Mouse (Mus musculus): Measurements from ENCODE around the gene Mn1. TPM values are rescaled to one million over a fixed set of nuclear protein-coding genes. Genes with fewer than 3 reads are reported as not detected.

The Mn1 gene
- polyA plus RNA-seq, 1 experiment: 14.8 TPM

DNA sequence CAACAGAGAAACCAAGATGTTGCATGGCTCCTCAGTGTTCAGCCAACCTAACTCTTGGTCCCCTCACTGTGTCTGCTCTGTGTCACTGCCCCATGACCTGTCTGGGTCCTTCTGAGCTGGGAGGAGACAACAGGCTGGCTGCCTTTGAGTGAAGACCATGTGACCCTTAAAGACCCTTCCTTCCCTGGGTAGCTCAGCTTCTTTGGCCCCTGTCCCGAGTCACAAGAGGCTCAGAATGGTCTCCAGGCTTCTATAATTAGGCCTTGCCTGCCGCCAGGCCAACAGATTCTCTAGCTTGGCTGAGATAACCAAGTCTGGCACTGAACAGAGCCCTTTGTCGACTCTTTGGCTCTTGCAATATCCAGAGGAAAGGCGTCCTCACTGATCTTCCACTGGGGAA lies 73.4 kb downstream of the Mn1 start:
- Histone ChIP-seq H3K4me1 (ENCODE audit: control insufficient read depth, insufficient read depth, low read length) (no peaks in the 10 kb centered on the region), H3K4me3 (ENCODE audit: insufficient read depth, low read length) (no peak overlapping the region), H3K27ac (ENCODE audit: insufficient read depth, low read length) (no peak overlapping the region)
- no peak for TF ChIP-seq CTCF (IDR thresholded peaks at IDR 0.05; ENCODE audit: extremely low read depth, insufficient read depth, low read length)

DNA sequence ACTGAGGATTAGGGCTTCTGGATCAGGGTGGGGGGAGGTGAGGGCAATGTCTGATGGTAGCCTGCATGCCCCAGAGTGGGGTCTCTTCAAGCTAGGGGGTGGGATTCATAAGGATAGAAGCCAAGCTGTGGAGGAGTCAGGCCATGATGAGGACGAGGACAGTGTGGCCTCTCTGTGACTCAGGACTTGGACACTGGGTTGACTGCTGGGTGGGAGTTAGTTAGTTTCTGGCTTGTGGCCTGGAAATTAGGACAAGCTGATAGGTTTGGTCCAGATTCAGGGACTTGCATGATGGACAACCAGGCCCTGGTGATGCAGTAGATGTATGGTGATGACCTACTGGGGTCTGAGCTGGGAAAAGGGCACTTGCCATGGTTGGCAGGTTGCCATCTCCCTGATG lies 74.3 kb downstream of the Mn1 start:
- Histone ChIP-seq H3K27ac (ENCODE audit: insufficient read depth, low read length) (no peak overlapping the region), H3K4me3 (ENCODE audit: insufficient read depth, low read length) (no peak overlapping the region), H3K4me1 (ENCODE audit: control insufficient read depth, insufficient read depth, low read length) (no peaks in the 10 kb centered on the region)
- no peak for TF ChIP-seq POLR2A (IDR thresholded peaks at IDR 0.05; ENCODE audit: extremely low read depth, insufficient read depth, low read length)
- TF ChIP-seq CTCF (IDR thresholded peaks at IDR 0.05; ENCODE audit: extremely low read depth, insufficient read depth, low read length): no peak

DNA sequence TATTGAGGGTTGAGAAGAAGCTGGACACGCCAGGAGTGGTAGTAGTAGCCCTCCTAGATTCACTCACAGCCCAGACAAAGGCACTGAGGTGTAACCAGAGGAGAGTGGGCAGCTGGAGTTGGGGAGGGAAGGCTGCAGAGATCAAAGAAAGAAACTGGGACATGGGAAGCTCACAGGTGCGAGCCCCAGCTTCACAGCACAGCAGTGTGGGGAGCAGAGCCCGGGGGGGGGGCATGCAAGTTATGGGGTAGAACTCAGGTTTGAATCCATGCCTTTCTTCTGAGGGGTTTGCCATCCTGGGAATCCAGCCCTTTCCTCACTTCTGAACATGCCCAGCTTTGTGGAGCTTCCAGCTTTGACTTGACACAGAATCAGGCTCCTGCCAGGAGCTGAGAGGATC lies 82.9 kb downstream of the Mn1 start:
- TF ChIP-seq CTCF (IDR thresholded peaks at IDR 0.05; ENCODE audit: extremely low read depth, insufficient read depth, low read length) (no peak), POLR2A (IDR thresholded peaks at IDR 0.05; ENCODE audit: extremely low read depth, insufficient read depth, low read length) (no peak)
- Histone ChIP-seq H3K4me1 (ENCODE audit: control insufficient read depth, insufficient read depth, low read length) (no peaks in the 10 kb centered on the region), H3K27ac (ENCODE audit: insufficient read depth, low read length) (no peak overlapping the region), H3K4me3 (ENCODE audit: insufficient read depth, low read length) (no peak overlapping the region)

DNA sequence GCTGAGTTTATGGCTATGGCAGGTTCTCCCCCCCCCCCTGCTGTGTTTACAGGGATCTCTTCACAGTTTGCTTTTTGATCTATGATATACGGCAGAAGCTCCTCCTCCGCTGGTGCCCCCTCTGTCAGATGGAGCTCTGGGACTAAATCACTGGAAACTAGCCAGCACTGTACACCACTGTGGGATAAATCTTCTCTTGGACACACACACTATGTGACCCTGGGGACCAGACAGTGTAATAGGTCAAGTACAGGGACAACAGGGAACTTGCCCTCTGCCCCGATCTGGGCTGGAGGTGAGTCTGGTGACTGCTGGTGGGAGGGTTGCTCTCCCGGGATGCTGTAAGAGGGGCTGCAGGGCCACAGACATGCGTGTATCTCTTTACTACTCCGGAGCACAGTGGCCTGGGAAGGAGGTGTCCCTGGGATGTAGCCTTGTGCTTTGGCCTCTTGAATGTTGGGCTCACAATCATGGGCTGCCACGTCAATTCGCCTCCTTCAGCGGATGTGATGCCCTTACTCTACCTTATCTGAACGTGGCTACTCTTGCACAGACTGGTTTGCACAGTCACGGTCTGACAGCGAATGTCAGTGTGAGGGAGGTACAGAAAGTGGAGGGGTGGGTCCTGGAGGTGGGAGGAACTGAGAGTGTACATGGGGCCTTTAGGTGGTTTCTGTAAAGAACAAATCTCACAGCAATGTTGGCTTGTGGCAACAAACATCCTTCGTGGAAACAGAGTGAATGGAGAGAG lies 84.7 kb downstream of the Mn1 start:
- H3K4me1 ChIP-seq (ENCODE audit: control insufficient read depth, insufficient read depth, low read length): no peaks in the 10 kb centered on the region
- H3K27ac ChIP-seq (ENCODE audit: insufficient read depth, low read length): no peak overlapping the region
- H3K4me3 ChIP-seq (ENCODE audit: insufficient read depth, low read length): no peak overlapping the region
- TF ChIP-seq CTCF (IDR thresholded peaks at IDR 0.05; ENCODE audit: extremely low read depth, insufficient read depth, low read length): no peak
- no peak for TF ChIP-seq POLR2A (IDR thresholded peaks at IDR 0.05; ENCODE audit: extremely low read depth, insufficient read depth, low read length)

DNA sequence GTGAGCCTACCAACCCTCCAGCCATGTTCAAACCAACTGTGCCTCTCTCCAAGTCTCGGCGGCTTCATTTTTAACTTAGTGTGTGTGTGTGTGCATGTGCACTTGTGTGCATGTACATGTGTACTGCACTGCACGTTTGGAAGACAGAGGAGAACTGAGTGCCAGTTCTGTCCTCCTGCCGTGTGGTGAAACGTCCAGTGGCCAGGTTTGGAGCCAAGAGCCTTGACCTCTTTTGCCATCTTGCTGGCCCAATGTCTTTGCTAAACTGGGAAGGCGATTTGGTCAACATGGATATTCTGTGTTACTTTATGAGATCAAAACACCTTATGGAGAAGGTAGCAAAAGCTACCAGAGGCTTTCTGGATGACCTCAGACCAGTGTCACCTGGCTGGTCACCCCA lies 88.1 kb downstream of the Mn1 start:
- Histone ChIP-seq H3K4me3 (ENCODE audit: insufficient read depth, low read length) (no peak overlapping the region), H3K4me1 (ENCODE audit: control insufficient read depth, insufficient read depth, low read length) (peaks cover 1% of the 10 kb centered on the region; the same call in 1 of the 2 replicates), H3K27ac (ENCODE audit: insufficient read depth, low read length) (no peak overlapping the region)
- no peak for TF ChIP-seq POLR2A (IDR thresholded peaks at IDR 0.05; ENCODE audit: extremely low read depth, insufficient read depth, low read length)
- no peak for TF ChIP-seq CTCF (IDR thresholded peaks at IDR 0.05; ENCODE audit: extremely low read depth, insufficient read depth, low read length)

DNA sequence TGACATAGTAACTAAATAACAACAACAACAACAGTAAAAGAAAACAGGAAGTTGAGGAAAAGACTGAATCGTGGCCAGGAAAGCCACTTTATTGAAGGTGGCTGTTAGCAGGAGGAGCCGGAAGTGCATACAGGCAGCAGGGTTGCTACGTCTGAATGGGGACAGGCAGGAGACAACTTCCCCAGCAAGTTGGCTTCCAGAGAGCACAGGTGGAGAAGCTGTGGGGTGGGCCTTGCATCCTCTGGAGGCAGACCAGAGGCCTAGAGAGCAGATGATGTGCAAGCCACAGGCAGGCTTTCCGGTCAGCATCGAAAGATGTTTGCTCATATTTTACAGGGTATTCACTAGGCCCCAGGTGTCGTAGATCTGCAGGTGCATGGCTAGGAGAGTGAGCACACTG lies 88.7 kb downstream of the Mn1 start:
- H3K4me1 ChIP-seq (ENCODE audit: control insufficient read depth, insufficient read depth, low read length): peaks cover 1% of the 10 kb centered on the region; the same call in 1 of the 2 replicates
- no peak overlapping the region for H3K4me3 ChIP-seq (ENCODE audit: insufficient read depth, low read length)
- H3K27ac ChIP-seq (ENCODE audit: insufficient read depth, low read length): no peak overlapping the region
- TF ChIP-seq CTCF (IDR thresholded peaks at IDR 0.05; ENCODE audit: extremely low read depth, insufficient read depth, low read length) (no peak), POLR2A (IDR thresholded peaks at IDR 0.05; ENCODE audit: extremely low read depth, insufficient read depth, low read length) (no peak)

DNA sequence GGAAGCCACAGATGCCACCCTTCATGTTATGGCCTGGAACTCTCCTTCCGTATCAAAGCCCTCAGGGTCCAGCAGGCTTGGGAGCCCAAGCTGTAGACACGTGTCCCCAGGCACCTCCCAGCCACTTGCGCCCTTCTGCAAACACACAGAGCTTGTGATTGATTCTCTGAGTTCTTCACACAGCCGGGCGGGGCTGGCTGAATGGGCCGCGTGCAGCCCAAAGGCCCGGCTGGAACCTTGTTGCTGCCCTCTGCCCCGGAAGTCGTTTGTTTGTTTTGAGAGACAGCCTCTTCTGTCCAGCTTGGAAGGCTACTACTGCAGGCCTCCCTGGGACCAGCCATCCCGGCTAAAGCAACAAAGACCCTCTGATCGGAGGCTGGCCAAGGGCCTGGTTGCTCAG lies 89.2 kb downstream of the Mn1 start:
- TF ChIP-seq CTCF (IDR thresholded peaks at IDR 0.05; ENCODE audit: extremely low read depth, insufficient read depth, low read length) (no peak), POLR2A (IDR thresholded peaks at IDR 0.05; ENCODE audit: extremely low read depth, insufficient read depth, low read length) (no peak)
- Histone ChIP-seq H3K27ac (ENCODE audit: insufficient read depth, low read length) (no peak overlapping the region), H3K4me1 (ENCODE audit: control insufficient read depth, insufficient read depth, low read length) (peaks cover 1% of the 10 kb centered on the region; the same call in 1 of the 2 replicates)

More for the DNA sequence above, 89.2 kb downstream of the Mn1 start:
- no peak overlapping the region for H3K4me3 ChIP-seq (ENCODE audit: insufficient read depth, low read length)

Other genes starting within 250 kb of the Mn1 start
- gene Pitpnb, start 86.6 kb upstream of the Mn1 start, polyA plus RNA-seq (2012; rRNA removed): 67.7 and 71.4 TPM in 2 replicates

All from cortical plate, adult 2 months (tissue).